Mouse (Mus musculus): ENCODE measurements around the gene Olfr800. TPM values are rescaled to one million over a fixed set of nuclear protein-coding genes. Genes with fewer than 3 reads are reported as not detected.

The Olfr800 gene
- polyA plus RNA-seq, 1 experiment from 2014 or later = not detected

Other genes starting within 250 kb of the Olfr800 start
- not detected in 2 replicates for gene Olfr786, start 230.4 kb upstream of the Olfr800 start, polyA plus RNA-seq (2015; fragmentation: Nextera tagmentation; extraction: Ambion mirVana)
- not detected in 2 replicates for gene Olfr787, start 195.8 kb upstream of the Olfr800 start, polyA plus RNA-seq (2015; fragmentation: Nextera tagmentation; extraction: Ambion mirVana)
- gene Olfr788, start 186.7 kb upstream of the Olfr800 start, polyA plus RNA-seq (2015; fragmentation: Nextera tagmentation; extraction: Ambion mirVana) = not detected in 2 replicates
- not detected in 2 replicates for gene Olfr789, start 172.9 kb upstream of the Olfr800 start, polyA plus RNA-seq (2015; fragmentation: Nextera tagmentation; extraction: Ambion mirVana)
- not detected in 2 replicates for gene Olfr790, start 159.2 kb upstream of the Olfr800 start, polyA plus RNA-seq (2015; fragmentation: Nextera tagmentation; extraction: Ambion mirVana)
- gene Olfr791, start 135.9 kb upstream of the Olfr800 start, polyA plus RNA-seq (2015; fragmentation: Nextera tagmentation; extraction: Ambion mirVana) = not detected in 2 replicates
- gene Olfr792, start 118.5 kb upstream of the Olfr800 start, polyA plus RNA-seq (2015; fragmentation: Nextera tagmentation; extraction: Ambion mirVana) = not detected in 2 replicates
- not detected in 2 replicates for gene Olfr794, start 90.0 kb upstream of the Olfr800 start, polyA plus RNA-seq (2015; fragmentation: Nextera tagmentation; extraction: Ambion mirVana)
- gene Olfr796, start 45.1 kb upstream of the Olfr800 start, polyA plus RNA-seq (2015; fragmentation: Nextera tagmentation; extraction: Ambion mirVana) = not detected in 2 replicates
- gene Olfr798, start 29.8 kb upstream of the Olfr800 start, polyA plus RNA-seq (2015; fragmentation: Nextera tagmentation; extraction: Ambion mirVana) = not detected in 2 replicates
- gene Olfr799, start 20.2 kb upstream of the Olfr800 start, polyA plus RNA-seq (2015; fragmentation: Nextera tagmentation; extraction: Ambion mirVana) = not detected in 2 replicates
- not detected in 2 replicates for gene Olfr801, start 16.2 kb downstream of the Olfr800 start, polyA plus RNA-seq (2015; fragmentation: Nextera tagmentation; extraction: Ambion mirVana)
- not detected in 2 replicates for gene Olfr802, start 30.5 kb downstream of the Olfr800 start, polyA plus RNA-seq (2015; fragmentation: Nextera tagmentation; extraction: Ambion mirVana)
- gene Olfr803, start 36.6 kb downstream of the Olfr800 start, polyA plus RNA-seq (2015; fragmentation: Nextera tagmentation; extraction: Ambion mirVana) = not detected in 2 replicates
- not detected in 2 replicates for gene Olfr804, start 45.5 kb downstream of the Olfr800 start, polyA plus RNA-seq (2015; fragmentation: Nextera tagmentation; extraction: Ambion mirVana)
- not detected in 2 replicates for gene Olfr805, start 71.7 kb downstream of the Olfr800 start, polyA plus RNA-seq (2015; fragmentation: Nextera tagmentation; extraction: Ambion mirVana)
- not detected in 2 replicates for gene Olfr806, start 84.2 kb downstream of the Olfr800 start, polyA plus RNA-seq (2015; fragmentation: Nextera tagmentation; extraction: Ambion mirVana)
- gene Olfr807, start 100.1 kb downstream of the Olfr800 start, polyA plus RNA-seq (2015; fragmentation: Nextera tagmentation; extraction: Ambion mirVana) = not detected in 2 replicates
- not detected in 2 replicates for gene Olfr808, start 107.8 kb downstream of the Olfr800 start, polyA plus RNA-seq (2015; fragmentation: Nextera tagmentation; extraction: Ambion mirVana)
- not detected in 2 replicates for gene Olfr809, start 116.9 kb downstream of the Olfr800 start, polyA plus RNA-seq (2015; fragmentation: Nextera tagmentation; extraction: Ambion mirVana)
- not detected in 2 replicates for gene Olfr810, start 137.2 kb downstream of the Olfr800 start, polyA plus RNA-seq (2015; fragmentation: Nextera tagmentation; extraction: Ambion mirVana)
- gene Olfr811, start 146.7 kb downstream of the Olfr800 start, polyA plus RNA-seq (2015; fragmentation: Nextera tagmentation; extraction: Ambion mirVana) = not detected in 2 replicates
- not detected in 2 replicates for gene Olfr812, start 188.4 kb downstream of the Olfr800 start, polyA plus RNA-seq (2015; fragmentation: Nextera tagmentation; extraction: Ambion mirVana)
- not detected in 2 replicates for gene Olfr813, start 197.7 kb downstream of the Olfr800 start, polyA plus RNA-seq (2015; fragmentation: Nextera tagmentation; extraction: Ambion mirVana)
- gene Olfr814, start 222.2 kb downstream of the Olfr800 start, polyA plus RNA-seq (2015; fragmentation: Nextera tagmentation; extraction: Ambion mirVana) = not detected in 2 replicates
- gene Olfr815, start 248.2 kb downstream of the Olfr800 start, polyA plus RNA-seq (2015; fragmentation: Nextera tagmentation; extraction: Ambion mirVana) = not detected in 2 replicates

All from forebrain, embryonic 13.5 days (tissue).